Mouse (Mus musculus): ENCODE results near the gene Sppl2c.

Gene Sppl2c

GRCm38 (mm10) chr11:104186135-104186836 lies at the start of gene Sppl2c:
Sppl2c (plus strand) TSS chr11:104186327.
- no peak for DNase-seq

DNA sequence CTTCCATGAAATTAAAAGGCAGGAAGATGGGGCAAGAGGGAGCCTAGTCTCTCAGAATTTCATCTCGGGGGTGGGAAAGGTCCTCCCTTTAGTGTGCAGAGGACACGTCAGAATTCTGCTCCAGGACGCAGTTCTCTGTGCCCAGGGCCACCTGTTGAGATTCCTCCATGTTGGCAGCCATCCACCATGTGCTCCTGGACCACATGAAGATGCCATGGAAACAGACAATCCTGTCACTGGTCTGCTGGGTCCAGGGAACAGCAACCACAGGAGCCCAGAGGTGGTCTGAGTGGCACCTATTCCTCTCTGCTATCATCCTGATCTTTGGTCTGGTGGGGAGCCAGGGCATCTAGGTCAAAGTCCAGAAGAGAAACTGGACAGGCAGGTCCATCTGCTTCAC lies 47.2 kb upstream of the Sppl2c start:
- no peak for DNase-seq

DNA sequence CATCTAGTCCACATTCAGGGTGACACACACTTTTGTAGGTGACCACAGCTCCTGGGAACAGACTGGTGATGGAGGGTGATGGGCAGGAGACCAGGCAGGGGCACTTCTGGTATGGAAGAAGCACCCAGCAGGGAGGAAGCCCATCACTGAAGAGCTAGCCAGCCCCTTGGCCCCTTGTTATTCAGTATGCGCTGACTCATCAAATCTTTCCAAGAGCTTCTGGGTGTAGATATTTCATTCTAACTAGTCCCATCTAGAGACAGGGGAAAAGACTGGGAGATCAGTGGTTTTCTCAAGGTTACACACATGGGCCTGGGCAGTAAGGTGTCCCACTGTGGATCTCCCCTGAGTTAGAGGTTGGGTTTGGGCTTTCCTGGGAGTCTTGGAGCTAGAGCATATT lies 41.2 kb upstream of the Sppl2c start:
- DNase-seq, result no peak

- no peak for DNase-seq
Observed at GRCm38 (mm10) chr11:104148787-104149186, 37.3 kb upstream of the Sppl2c start.

DNA sequence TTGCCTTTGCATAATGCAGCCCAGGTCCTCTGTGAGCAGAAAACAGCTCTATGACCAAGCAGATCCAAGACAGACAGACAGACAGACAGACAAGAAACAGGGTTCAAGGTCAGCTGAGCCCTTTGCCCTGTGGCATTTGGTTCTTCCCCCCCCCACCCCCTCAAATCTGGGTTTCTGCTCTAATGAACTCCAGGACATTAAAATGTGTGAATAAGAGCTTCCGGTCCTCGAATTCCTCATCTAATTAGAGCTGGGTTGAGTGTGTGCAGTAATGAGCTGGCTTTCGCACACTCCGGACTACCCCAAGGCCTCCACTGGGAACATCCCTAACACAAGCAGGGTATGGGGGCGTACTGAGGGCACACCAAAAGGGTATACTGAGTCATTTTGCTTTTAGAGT lies 35.2 kb upstream of the Sppl2c start:
- no peak for DNase-seq

DNA sequence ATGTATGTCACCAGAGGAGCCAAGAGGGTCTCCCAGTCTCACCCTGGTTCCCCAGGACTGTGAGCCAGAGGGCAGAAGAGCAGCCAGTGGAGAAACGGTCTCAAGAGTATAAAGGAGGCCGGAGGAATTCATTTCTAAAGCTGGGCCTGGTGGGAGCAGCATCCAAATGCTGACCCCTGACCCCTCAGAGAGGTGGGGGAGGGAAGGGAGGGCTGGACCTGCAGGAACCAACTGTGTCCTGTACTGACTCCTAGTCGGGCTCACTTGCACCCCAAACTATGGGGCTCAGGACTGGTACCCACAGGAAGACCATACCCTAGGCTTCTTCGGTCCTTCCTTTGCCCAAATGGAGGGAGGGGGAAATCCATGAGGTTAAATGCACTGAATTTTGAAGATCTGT lies 31.8 kb upstream of the Sppl2c start:
- DNase-seq, result no peak

DNA sequence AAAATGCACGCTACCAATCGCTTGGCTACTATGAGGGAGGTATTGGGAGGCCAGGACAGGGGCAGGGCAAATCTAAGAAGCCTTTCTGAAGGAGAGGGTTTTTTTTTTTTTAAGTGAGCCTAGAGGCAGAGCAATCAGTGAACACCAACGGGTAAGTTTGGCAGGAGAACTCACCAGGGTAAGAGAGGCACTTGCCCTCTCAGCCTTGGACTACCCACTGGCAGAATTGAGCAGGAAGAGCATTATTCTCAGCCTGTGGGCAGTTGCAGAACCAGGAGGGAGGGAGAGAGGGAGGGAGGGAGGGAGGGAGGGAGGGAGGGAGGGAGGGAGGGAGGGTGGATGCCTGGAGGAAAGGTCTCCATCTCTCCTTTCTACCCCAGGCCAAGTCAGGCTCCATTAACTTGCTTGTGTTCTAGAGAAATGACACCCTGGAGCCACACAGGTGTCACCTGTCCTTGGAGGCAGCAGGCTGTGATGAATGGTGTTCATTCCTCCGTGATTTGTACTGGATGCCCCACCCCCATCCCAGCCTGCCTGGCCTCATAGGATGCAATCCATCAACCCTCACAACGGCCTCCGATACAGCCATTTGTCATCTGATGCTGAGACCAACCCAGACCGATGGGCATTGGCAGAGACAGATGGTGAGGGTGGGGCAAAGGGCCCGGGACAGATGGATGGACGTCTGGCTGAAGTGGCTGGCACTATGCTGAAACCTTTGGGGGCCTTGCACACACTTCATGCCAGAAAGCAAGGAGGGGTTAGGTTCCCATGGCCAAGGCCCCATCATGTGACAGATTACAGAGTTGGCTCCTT lies 31.1 kb upstream of the Sppl2c start:
- DNase-seq, result no peak

GRCm38 (mm10) chr11:104155899-104156298 lies 30.2 kb upstream of the Sppl2c start:
- no peak for DNase-seq

GRCm38 (mm10) chr11:104156391-104156790 lies 29.7 kb upstream of the Sppl2c start:
- no peak for DNase-seq

GRCm38 (mm10) chr11:104157603-104158259 lies 28.4 kb upstream of the Sppl2c start:
- peak; percentile 24 to 33 for DNase-seq

DNA sequence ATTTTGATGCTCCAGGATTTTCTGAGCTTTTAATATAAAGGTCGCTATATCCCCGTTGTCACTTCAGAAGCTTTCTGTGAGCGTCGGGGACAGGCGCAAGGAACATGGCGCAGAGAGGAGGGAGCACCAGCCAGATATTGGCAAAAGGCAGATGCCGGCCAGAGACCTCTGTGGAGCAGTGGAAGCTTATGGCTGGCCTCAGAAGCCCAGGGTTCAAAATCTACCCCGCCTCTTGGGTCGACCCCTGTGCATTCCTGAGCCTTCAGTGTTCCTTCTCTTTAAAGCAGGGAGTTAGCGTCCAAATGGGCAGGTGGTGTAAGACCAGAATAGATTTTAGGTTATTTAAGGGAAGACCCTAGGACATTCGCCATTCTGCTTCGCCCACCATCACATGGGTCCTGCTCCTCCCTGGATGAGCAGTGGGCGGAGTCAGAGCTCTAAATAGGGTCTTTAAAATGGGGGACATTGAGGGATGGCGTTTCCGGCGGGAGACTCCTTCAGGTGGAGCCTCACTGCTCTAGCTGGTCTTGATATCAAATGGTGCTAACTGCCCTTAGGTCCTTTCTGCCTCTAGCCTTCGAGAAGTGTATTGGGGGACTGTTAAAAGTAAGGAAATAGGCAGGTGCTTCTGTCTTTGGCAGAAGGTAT lies 27.7 kb upstream of the Sppl2c start:
- DNase-seq, result no peak

DNA sequence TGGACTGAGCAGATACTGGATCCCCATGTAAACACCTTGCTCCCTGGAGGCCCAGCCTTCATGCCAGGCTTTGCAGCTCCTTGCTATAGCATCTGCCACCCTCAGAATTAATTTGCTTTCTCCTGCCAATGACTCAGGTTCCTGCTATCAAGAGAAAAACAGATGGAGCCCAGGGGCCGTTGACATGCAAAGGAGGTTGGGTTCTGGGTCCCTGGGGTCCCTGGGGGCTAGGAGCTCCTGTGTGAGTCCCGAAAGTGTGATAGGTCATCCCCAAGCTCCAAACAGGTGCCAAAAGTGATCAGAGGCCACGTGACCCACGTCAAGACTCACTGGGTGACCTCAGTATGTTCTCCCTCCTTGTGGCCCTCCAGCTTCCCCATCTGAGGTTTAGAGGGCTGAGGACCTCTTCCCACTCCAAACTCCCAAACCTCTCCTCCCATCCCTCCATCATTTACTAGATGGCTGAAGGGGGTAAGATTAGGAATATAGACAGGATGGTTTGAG lies 26.3 kb upstream of the Sppl2c start:
- no peak for DNase-seq

- DNase-seq, result no peak
Observed at GRCm38 (mm10) chr11:104161153-104161552, 25.0 kb upstream of the Sppl2c start.

GRCm38 (mm10) chr11:104164257-104164656 lies 21.9 kb upstream of the Sppl2c start:
- DNase-seq, result no peak

- peak; percentile 39 to 40 for DNase-seq
Observed at GRCm38 (mm10) chr11:104171281-104171781, 14.8 kb upstream of the Sppl2c start.

GRCm38 (mm10) chr11:104178893-104179292 lies 7.2 kb upstream of the Sppl2c start:
- DNase-seq, result no peak

GRCm38 (mm10) chr11:104179804-104180203 lies 6.3 kb upstream of the Sppl2c start:
- no peak for DNase-seq

- no peak for DNase-seq
Observed at GRCm38 (mm10) chr11:104182141-104182540, 4.0 kb upstream of the Sppl2c start.

DNA sequence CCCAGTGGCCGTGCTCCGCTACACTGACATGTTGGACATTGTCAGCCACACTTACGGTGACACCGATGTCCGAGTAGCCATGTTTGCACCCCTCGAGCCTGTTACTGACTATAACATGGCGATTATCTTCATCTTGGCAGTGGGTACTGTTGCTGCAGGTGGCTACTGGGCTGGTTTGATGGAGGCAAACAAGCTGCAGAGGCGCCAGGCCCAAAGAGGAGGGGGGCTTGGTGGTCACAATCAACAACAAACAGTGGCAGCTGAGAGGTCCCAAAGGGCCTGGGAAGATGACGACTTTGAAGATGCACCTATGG lies 667 bp downstream of the Sppl2c start:
- DNase-seq, result no peak

- no peak for DNase-seq
Observed at GRCm38 (mm10) chr11:104187766-104188165, 1.6 kb downstream of the Sppl2c start.

DNA sequence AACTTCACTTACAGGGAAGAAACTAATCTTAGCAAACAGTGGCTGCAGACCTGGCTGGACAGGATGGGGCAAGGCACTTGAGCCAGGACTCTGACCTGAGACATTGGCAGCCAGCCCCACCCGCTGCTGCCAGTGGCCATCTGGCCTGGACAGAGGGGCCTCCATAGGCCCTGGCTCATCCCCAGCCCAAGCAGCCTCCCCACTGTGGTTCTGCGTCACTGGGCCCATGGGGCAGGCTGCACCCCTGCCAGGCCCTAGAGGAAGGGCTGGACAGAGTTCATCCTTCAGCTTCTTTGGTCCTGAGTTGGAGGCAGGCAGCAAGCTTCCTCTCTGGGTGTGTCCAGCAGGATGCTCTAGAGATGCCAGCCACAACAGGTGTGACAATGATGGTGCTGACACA lies 3.9 kb downstream of the Sppl2c start:
- no peak for DNase-seq

GRCm38 (mm10) chr11:104195382-104195781 lies 9.3 kb downstream of the Sppl2c start:
- no peak for DNase-seq

- DNase-seq, result peak; percentile 65 to 79
Observed at GRCm38 (mm10) chr11:104195791-104196190, 9.7 kb downstream of the Sppl2c start.
